ENCODE assay signal across 10 mouse cellular contexts in genomic region chr2:159343624-159344560, GRCm38 (mm10).
A peak's percentile ranks its signal among the peaks of the same experiment; 100 is the strongest.
DNase-seq lines count a peak whose midpoint lies in the region.
"Had no signal": no experiment of that assay in that cellular context is flagged by ENCODE, and none has a peak within 500 bp of the region (broad histone marks: within the 10 kb centered on the region; RNA-seq: fewer than 3 reads in every experiment).

No protein-coding gene starts in this region.

- peak; percentile 5 to 11 for DNase-seq in heart, adult 9 months (ENCODE audit: low spot score in 2 of 2)
- no peak for DNase-seq in heart, adult 11 months
- peak; percentile 17 for DNase-seq in kidney, postnatal 10 days
- DNase-seq in kidney, adult 9 months, result no peak
- DNase-seq in lung, postnatal 10 days, result peak; percentile 24
- DNase-seq in lung, postnatal 36 days, result no peak
- DNase-seq in urinary bladder, postnatal 10 days (ENCODE audit: low spot score), result no peak
- DNase-seq: heart, postnatal 4 days; right cerebral cortex, postnatal 4 days; thymus, postnatal 25 days had no signal

Comparison
In these comparisons a context has a peak if more than half of its experiments do, and no peak if none do; other contexts are left out.
1. DNase-seq: peak in heart, adult 9 months (2 of 2), kidney, postnatal 10 days (single experiment) and lung, postnatal 10 days (single experiment); none in heart, adult 11 months (single experiment), kidney, adult 9 months (single experiment), lung, postnatal 36 days (single experiment) and urinary bladder, postnatal 10 days (single experiment).